Mouse (Mus musculus) lung, adult 2 months (tissue): Measurements from ENCODE around the gene Otulinl. TPM values are rescaled to one million over a fixed set of nuclear protein-coding genes. Genes with fewer than 3 reads are reported as not detected.

Experiments used
- DNase-seq: peaks from one replicate; pipeline ENCODE4 v3.0.0; 2022
- H3K4me1 ChIP-seq: fragments of 200-500 bp; 2 replicates; pipeline ENCODE4 v1.6.1; 2011; ENCODE audit warnings: low read length; ENCODE audit not compliant: control insufficient read depth, insufficient read depth
- H3K4me3 ChIP-seq: fragments of 200-500 bp; replicated peaks from 2 replicates; pipeline ENCODE3; 2011; ENCODE audit warnings: low read depth, mild to moderate bottlenecking, control low read depth, low read length; ENCODE audit errors: extremely low read depth
- CTCF ChIP-seq: fragments of 200-500 bp; IDR thresholded peaks from 2 replicates; pipeline ENCODE4 v1.5.1; 2011; ENCODE audit warnings: mild to moderate bottlenecking, low read length, control low read depth; ENCODE audit not compliant: insufficient read depth
- POLR2A ChIP-seq: fragments of 200-500 bp; IDR thresholded peaks from 2 replicates; pipeline ENCODE4 v1.6.1; 2011; ENCODE audit warnings: low read depth, mild to moderate bottlenecking, control low read depth, low read length, borderline replicate concordance; ENCODE audit errors: extremely low read depth
- WGBS: fragments of 180-500 bp; shearing (Covaris S2); methylation state at CpG from one replicate; pipeline ENCODE4 v1.1.7; 2018; 5-methylcytosine and 5-hydroxymethylcytosine counted together
- polyA plus RNA-seq: library from polyadenylated mRNA; depleted of rRNA; stranded (reverse); fragments of >200 nt; gene quantifications from 2 replicates; pipeline ENCODE4 v1.2.3, GENCODE M21; 2012

Gene Otulinl
- polyA plus RNA-seq, 1 experiment = 9.9 TPM

GRCm38 (mm10) chr15:27627794-27628193 is 53.6 kb downstream of the Otulinl start:
- Histone ChIP-seq H3K4me1 (peaks cover 23% of the 10 kb centered on the region), H3K4me3 (no peak overlapping the region)
- WGBS = 66% methylated on average over 9 of the region's 9 CpGs
- no peak for TF ChIP-seq POLR2A
- no peak for TF ChIP-seq CTCF
- no peak for DNase-seq

- WGBS = 85% methylated on average over 1 of the region's 1 CpGs
- TF ChIP-seq POLR2A = no peak
- TF ChIP-seq CTCF = no peak
These were observed 55.1 kb downstream of the Otulinl start for GRCm38 (mm10) chr15:27626314-27626713.

GRCm38 (mm10) chr15:27625890-27626255 is 55.5 kb downstream of the Otulinl start:
- no peak for DNase-seq
- no peak overlapping the region for H3K4me3 ChIP-seq
- TF ChIP-seq POLR2A (no peak), CTCF (no peak)
- 70% methylated on average over 10 of the region's 10 CpGs for WGBS
- peaks cover 28% of the 10 kb centered on the region for H3K4me1 ChIP-seq

More at GRCm38 (mm10) chr15:27626314-27626713, 55.1 kb downstream of the Otulinl start:
- Histone ChIP-seq H3K4me3 (no peak overlapping the region), H3K4me1 (peaks cover 24% of the 10 kb centered on the region)
- no peak for DNase-seq

GRCm38 (mm10) chr15:27625014-27625889 is 56.1 kb downstream of the Otulinl start:
- DNase-seq = no peak
- Histone ChIP-seq H3K4me3 (no peak overlapping the region), H3K4me1 (peaks cover 30% of the 10 kb centered on the region)
- TF ChIP-seq CTCF (no peak), POLR2A (no peak)
- WGBS = 70% methylated on average over 13 of the region's 13 CpGs

GRCm38 (mm10) chr15:27623286-27623685 is 58.1 kb downstream of the Otulinl start:
- no peak for TF ChIP-seq CTCF
- no peak for TF ChIP-seq POLR2A
- H3K4me3 ChIP-seq = no peak overlapping the region
- WGBS = 63% methylated on average over 6 of the region's 6 CpGs
- DNase-seq = no peak
- peaks cover 28% of the 10 kb centered on the region for H3K4me1 ChIP-seq

- WGBS = 50% methylated on average over 6 of the region's 6 CpGs
- DNase-seq = no peak
These were observed 60.7 kb downstream of the Otulinl start for GRCm38 (mm10) chr15:27620475-27621185.

GRCm38 (mm10) chr15:27619683-27620082 is 61.7 kb downstream of the Otulinl start:
- DNase-seq = no peak
- WGBS = 63% methylated on average over 3 of the region's 3 CpGs
- no peak for TF ChIP-seq CTCF
- TF ChIP-seq POLR2A = no peak

More at GRCm38 (mm10) chr15:27620475-27621185, 60.7 kb downstream of the Otulinl start:
- peaks cover 19% of the 10 kb centered on the region for H3K4me1 ChIP-seq
- no peak overlapping the region for H3K4me3 ChIP-seq
- no peak for TF ChIP-seq POLR2A
- TF ChIP-seq CTCF = 0 out of 2 replicates have a peak, but pooled peaks have one; percentile 6

GRCm38 (mm10) chr15:27618778-27619533 is 62.4 kb downstream of the Otulinl start:
- no peak for DNase-seq
- TF ChIP-seq POLR2A (no peak), CTCF (no peak)
- Histone ChIP-seq H3K4me3 (no peak overlapping the region), H3K4me1 (peaks cover 16% of the 10 kb centered on the region)
- WGBS = 45% methylated on average over 6 of the region's 6 CpGs

More at GRCm38 (mm10) chr15:27619683-27620082, 61.7 kb downstream of the Otulinl start:
- Histone ChIP-seq H3K4me3 (no peak overlapping the region), H3K4me1 (peaks cover 19% of the 10 kb centered on the region)

GRCm38 (mm10) chr15:27617227-27617626 is 64.2 kb downstream of the Otulinl start:
- Histone ChIP-seq H3K4me3 (no peak overlapping the region), H3K4me1 (peaks cover 21% of the 10 kb centered on the region)
- DNase-seq = no peak
- WGBS = 87% methylated on average over 3 of the region's 3 CpGs
- no peak for TF ChIP-seq POLR2A
- no peak for TF ChIP-seq CTCF
